Mouse (Mus musculus) hematopoietic stem cell, adult 5-6 weeks (primary cell): Measurements from ENCODE around the gene Cdc42ep1. TPM values are rescaled to one million over a fixed set of nuclear protein-coding genes. Genes with fewer than 3 reads are reported as not detected.
A peak's percentile ranks its signal among the peaks of the same experiment; 100 is the strongest.

ENCODE experiments used
- ATAC-seq, 2 experiments: fragments of 125-278 bp in 1 of 2; replicated peaks in 1 of 2; 2 replicates each; pipeline ENCODE4 v1.8.0; 2016 to 2017; ENCODE audit warnings: inconsistent platforms in 2 of 2, mild to moderate bottlenecking in 2 of 2, moderate number of reproducible peaks in 2 of 2, low read depth in 1 of 2, moderate TSS enrichment in 1 of 2; ENCODE audit not compliant: low FRiP score in 2 of 2, poor library complexity in 2 of 2, severe bottlenecking in 2 of 2, insufficient read depth in 1 of 2, low TSS enrichment in 1 of 2
- total RNA-seq: library from RNA; stranded (forward); fragments of 172-1452, 232-1000 nt; gene quantifications from 2 replicates; pipeline ENCODE4 v1.2.3, GENCODE M21; 2017

The Cdc42ep1 gene
- total RNA-seq, 1 experiment from 2014 or later, result not detected

GRCm38 (mm10) chr15:78895741-78896140 is 53.3 kb downstream of the Cdc42ep1 start:
- ATAC-seq, result no peak

GRCm38 (mm10) chr15:78896149-78896548 is 53.7 kb downstream of the Cdc42ep1 start:
- ATAC-seq, result 0 out of 4 replicates have a peak, but pooled peaks of 1 of the 2 experiments have one; percentile 3

- ATAC-seq, result no peak
Observed at GRCm38 (mm10) chr15:78897488-78897887, 55.1 kb downstream of the Cdc42ep1 start.

- no peak for ATAC-seq
Observed at GRCm38 (mm10) chr15:78898507-78899001, 56.1 kb downstream of the Cdc42ep1 start.

- no peak for ATAC-seq
Observed at GRCm38 (mm10) chr15:78899409-78899739, 57.0 kb downstream of the Cdc42ep1 start, which contains the start of gene Gm49510. Gene Gm49510, plus strand, starts transcription at chr15:78899667.

- peak in 1 of 2 experiments; percentile 10; a peak in 1 of 4 replicates for ATAC-seq
Observed at GRCm38 (mm10) chr15:78899740-78900584, 57.5 kb downstream of the Cdc42ep1 start, which contains the start of gene Sh3bp1. Gene Sh3bp1, plus strand, starts transcription at chr15:78899768.

Other genes with a start within 250 kb of the Cdc42ep1 start
- 50.4 and 75.4 TPM in 2 replicates for gene Cyth4, start 245.6 kb upstream of the Cdc42ep1 start, total RNA-seq
- gene Elfn2, start 123.9 kb upstream of the Cdc42ep1 start, total RNA-seq, result 0.20 and 1.3 TPM in 2 replicates
- gene Mfng, start 69.1 kb upstream of the Cdc42ep1 start, total RNA-seq, result 45.7 and 53.7 TPM in 2 replicates
- 0.13 TPM in 1 of 2 replicates, not detected in the other for gene Card10, start 39.6 kb upstream of the Cdc42ep1 start, total RNA-seq
- not detected in 2 replicates for gene Lgals2, start 12.9 kb downstream of the Cdc42ep1 start, total RNA-seq
- 11.9 and 12.3 TPM in 2 replicates for gene Gga1, start 34.6 kb downstream of the Cdc42ep1 start, total RNA-seq
- gene Gm49510, start 57.0 kb downstream of the Cdc42ep1 start, total RNA-seq, result 1.7 TPM in 1 of 2 replicates, not detected in the other
- gene Sh3bp1, start 57.1 kb downstream of the Cdc42ep1 start, total RNA-seq, result 19.9 and 27.4 TPM in 2 replicates
- gene Pdxp, start 71.3 kb downstream of the Cdc42ep1 start, total RNA-seq, result 7.7 and 8.4 TPM in 2 replicates
- 77.1 and 108 TPM in 2 replicates for gene Lgals1, start 84.1 kb downstream of the Cdc42ep1 start, total RNA-seq
- gene Nol12, start 92.3 kb downstream of the Cdc42ep1 start, total RNA-seq, result 23.7 and 37.5 TPM in 2 replicates
- gene Triobp, start 105.1 kb downstream of the Cdc42ep1 start, total RNA-seq, result 28.3 and 39.2 TPM in 2 replicates
- gene H1f0, start 185.8 kb downstream of the Cdc42ep1 start, total RNA-seq, result 75.7 and 76.0 TPM in 2 replicates
- gene Galr3, start 199.3 kb downstream of the Cdc42ep1 start, total RNA-seq, result 1.5 and 1.7 TPM in 2 replicates
- 15.1 and 15.6 TPM in 2 replicates for gene Ankrd54, start 220.3 kb downstream of the Cdc42ep1 start, total RNA-seq
- 204 and 224 TPM in 2 replicates for gene Eif3l, start 232.6 kb downstream of the Cdc42ep1 start, total RNA-seq